In genomic region chr13:24799378-24799777, GRCm38 (mm10) we compare ENCODE assay signal across 7 mouse cellular contexts. TPM values are rescaled to one million over a fixed set of nuclear protein-coding genes. Genes with fewer than 3 reads are reported as not detected.
A peak's percentile ranks its signal among the peaks of the same experiment; 100 is the strongest.
DNase-seq lines count a peak whose midpoint lies in the region; ATAC-seq lines count a peak whose summit lies in the region.

No protein-coding gene starts in this region.

- H3K27ac ChIP-seq in lung, embryonic 15.5 days, result peak overlapping the region; percentile 100; the same call in 1 of the 2 replicates
- H3K27ac ChIP-seq in forebrain, embryonic 13.5 days, result no peak overlapping the region
- peak overlapping the region; percentile 98; the same call in 1 of the 2 replicates for H3K27ac ChIP-seq in limb, embryonic 10.5 days
- H3K27ac ChIP-seq in stomach, embryonic 14.5 days (ENCODE audit: low read length), result no peak overlapping the region

- no peak overlapping the region for H3K9ac ChIP-seq in lung, embryonic 15.5 days
- no peak overlapping the region for H3K9ac ChIP-seq in forebrain, embryonic 13.5 days
- H3K9ac ChIP-seq in stomach, embryonic 14.5 days (replicated peaks; ENCODE audit: low read depth, low read length), result peak overlapping the region; percentile 40; the same call in 1 of the 2 replicates

- H3K4me1 ChIP-seq in lung, embryonic 15.5 days, result peaks cover 20% of the 10 kb centered on the region; the same call in 1 of the 2 replicates
- peaks cover 23% of the 10 kb centered on the region for H3K4me1 ChIP-seq in forebrain, embryonic 13.5 days
- H3K4me1 ChIP-seq in limb, embryonic 10.5 days, result peaks cover 29% of the 10 kb centered on the region
- H3K4me1 ChIP-seq in stomach, embryonic 14.5 days (ENCODE audit: control insufficient read depth, insufficient read depth, low read length), result peaks cover 8% of the 10 kb centered on the region; the same call in 1 of the 2 replicates

- no peak for ATAC-seq in lung, embryonic 15.5 days (ENCODE audit: borderline replicate concordance, extremely low read depth, low FRiP score, low TSS enrichment)
- no peak for ATAC-seq in forebrain, embryonic 13.5 days
- no peak for ATAC-seq in stomach, embryonic 14.5 days (ENCODE audit: insufficient number of reproducible peaks, insufficient read depth, low FRiP score, low read depth)

- no peaks in the 10 kb centered on the region for H3K9me3 ChIP-seq in lung, embryonic 15.5 days
- no peaks in the 10 kb centered on the region for H3K9me3 ChIP-seq in forebrain, embryonic 13.5 days (replicated peaks)
- H3K9me3 ChIP-seq in limb, embryonic 10.5 days (replicated peaks), result no peaks in the 10 kb centered on the region
- no peaks in the 10 kb centered on the region for H3K9me3 ChIP-seq in stomach, embryonic 14.5 days (ENCODE audit: control insufficient read depth, low read depth, low read length)

- no peaks in the 10 kb centered on the region for H3K27me3 ChIP-seq in lung, embryonic 15.5 days
- H3K27me3 ChIP-seq in forebrain, embryonic 13.5 days, result no peaks in the 10 kb centered on the region
- no peaks in the 10 kb centered on the region for H3K27me3 ChIP-seq in limb, embryonic 10.5 days (ENCODE audit: low read depth, poor library complexity, severe bottlenecking)
- H3K27me3 ChIP-seq in stomach, embryonic 14.5 days (ENCODE audit: control insufficient read depth, insufficient read depth, low read length), result no peaks in the 10 kb centered on the region

- DNase-seq in lung, postnatal 4 days, result no peak
- no peak for DNase-seq in limb, embryonic 10.5 days (ENCODE audit: low spot score)
- no peak for DNase-seq in layer of hippocampus, adult 9-10 months (ENCODE audit: low spot score)
- no peak for DNase-seq in retina, embryonic 14.5 days (ENCODE audit: low spot score)

- 60% methylated on average over 5 of the region's 5 CpGs for WGBS in lung, embryonic 15.5 days
- WGBS in forebrain, embryonic 13.5 days, result 72% methylated on average over 5 of the region's 5 CpGs
- WGBS in limb, embryonic 10.5 days, result 70% methylated on average over 5 of the region's 5 CpGs
- 61% methylated on average over 5 of the region's 5 CpGs for WGBS in stomach, embryonic 14.5 days

- no peaks in the 10 kb centered on the region for H3K36me3 ChIP-seq in lung, embryonic 15.5 days
- no peaks in the 10 kb centered on the region for H3K36me3 ChIP-seq in forebrain, embryonic 13.5 days (ENCODE audit: poor library complexity, severe bottlenecking)
- H3K36me3 ChIP-seq in limb, embryonic 10.5 days, result no peaks in the 10 kb centered on the region
- H3K36me3 ChIP-seq in stomach, embryonic 14.5 days (ENCODE audit: control insufficient read depth, insufficient read depth, low read length), result no peaks in the 10 kb centered on the region

- H3K4me2 ChIP-seq in lung, embryonic 15.5 days, result peak overlapping the region; percentile 89
- peak overlapping the region; percentile 83 for H3K4me2 ChIP-seq in forebrain, embryonic 13.5 days
- H3K4me2 ChIP-seq in stomach, embryonic 14.5 days (replicated peaks; ENCODE audit: low read depth, low read length), result peak overlapping the region; percentile 54

- peak overlapping the region; percentile 88 for H3K4me3 ChIP-seq in lung, embryonic 15.5 days
- peak overlapping the region; percentile 76 for H3K4me3 ChIP-seq in forebrain, embryonic 13.5 days
- peak overlapping the region; percentile 100 for H3K4me3 ChIP-seq in limb, embryonic 10.5 days
- H3K4me3 ChIP-seq in stomach, embryonic 14.5 days (ENCODE audit: low read depth, low read length), result peak overlapping the region; percentile 48; the same call in 1 of the 2 replicates

RNA-seq across cellular contexts. Expression of gene BC005537, which starts 2.1 kb away (rescaled TPM):
- polyA plus RNA-seq in lung, embryonic 15.5 days (2015; fragmentation: Nextera tagmentation; extraction: Ambion mirVana), result 16.8 and 19.0 TPM in 2 replicates
- polyA plus RNA-seq in forebrain, embryonic 13.5 days (2015; fragmentation: Nextera tagmentation; extraction: Ambion mirVana), result 27.8 and 28.4 TPM in 2 replicates
- polyA plus RNA-seq in limb, embryonic 10.5 days (2016; fragmentation: Nextera tagmentation; extraction: Ambion mirVana), result 10.0 and 12.5 TPM in 2 replicates
- polyA plus RNA-seq in stomach, embryonic 14.5 days (2014; fragmentation: Nextera tagmentation; extraction: Ambion mirVana), result 28.2 and 30.6 TPM in 2 replicates

RNA-seq across cellular contexts. Expression of gene Acot13, which starts 32.0 kb away (rescaled TPM):
- polyA plus RNA-seq in lung, embryonic 15.5 days (2015; fragmentation: Nextera tagmentation; extraction: Ambion mirVana), result 65.4 and 68.6 TPM in 2 replicates
- polyA plus RNA-seq in forebrain, embryonic 13.5 days (2015; fragmentation: Nextera tagmentation; extraction: Ambion mirVana), result 63.6 and 66.5 TPM in 2 replicates
- polyA plus RNA-seq in limb, embryonic 10.5 days (2016; fragmentation: Nextera tagmentation; extraction: Ambion mirVana), result 61.4 and 64.2 TPM in 2 replicates
- polyA plus RNA-seq in stomach, embryonic 14.5 days (2014; fragmentation: Nextera tagmentation; extraction: Ambion mirVana), result 84.6 and 84.8 TPM in 2 replicates

RNA-seq across cellular contexts. Expression of gene Tdp2, which starts 32.1 kb away (rescaled TPM):
- 57.6 and 58.9 TPM in 2 replicates for polyA plus RNA-seq in lung, embryonic 15.5 days (2015; fragmentation: Nextera tagmentation; extraction: Ambion mirVana)
- polyA plus RNA-seq in forebrain, embryonic 13.5 days (2015; fragmentation: Nextera tagmentation; extraction: Ambion mirVana), result 58.3 TPM in 2 replicates
- 74.4 and 74.5 TPM in 2 replicates for polyA plus RNA-seq in limb, embryonic 10.5 days (2016; fragmentation: Nextera tagmentation; extraction: Ambion mirVana)
- 58.3 and 61.7 TPM in 2 replicates for polyA plus RNA-seq in stomach, embryonic 14.5 days (2014; fragmentation: Nextera tagmentation; extraction: Ambion mirVana)

RNA-seq across cellular contexts. Expression of gene Gmnn, which starts 37.7 kb away (rescaled TPM):
- 114 and 123 TPM in 2 replicates for polyA plus RNA-seq in lung, embryonic 15.5 days (2015; fragmentation: Nextera tagmentation; extraction: Ambion mirVana)
- 108 and 109 TPM in 2 replicates for polyA plus RNA-seq in forebrain, embryonic 13.5 days (2015; fragmentation: Nextera tagmentation; extraction: Ambion mirVana)
- polyA plus RNA-seq in limb, embryonic 10.5 days (2016; fragmentation: Nextera tagmentation; extraction: Ambion mirVana), result 170 and 188 TPM in 2 replicates
- polyA plus RNA-seq in stomach, embryonic 14.5 days (2014; fragmentation: Nextera tagmentation; extraction: Ambion mirVana), result 107 and 108 TPM in 2 replicates

RNA-seq across cellular contexts. Expression of gene D130043K22Rik, which starts 45.6 kb away (rescaled TPM):
- 0.13 and 0.25 TPM in 2 replicates for polyA plus RNA-seq in lung, embryonic 15.5 days (2015; fragmentation: Nextera tagmentation; extraction: Ambion mirVana)
- polyA plus RNA-seq in forebrain, embryonic 13.5 days (2015; fragmentation: Nextera tagmentation; extraction: Ambion mirVana), result 0.96 and 1.4 TPM in 2 replicates
- 0.09 TPM in 1 of 2 replicates, not detected in the other for polyA plus RNA-seq in limb, embryonic 10.5 days (2016; fragmentation: Nextera tagmentation; extraction: Ambion mirVana)
- 0.41 and 0.64 TPM in 2 replicates for polyA plus RNA-seq in stomach, embryonic 14.5 days (2014; fragmentation: Nextera tagmentation; extraction: Ambion mirVana)

Comparison
In these comparisons a context has a peak if more than half of its experiments do, and no peak if none do; other contexts are left out.
1. H3K27ac ChIP-seq: peak in lung, embryonic 15.5 days (single experiment) and limb, embryonic 10.5 days (single experiment); none in forebrain, embryonic 13.5 days (single experiment) and stomach, embryonic 14.5 days (single experiment).
2. H3K4me3 ChIP-seq: peak in every context shown above with its lines; median percentile 100 in limb, embryonic 10.5 days; 88 in lung, embryonic 15.5 days; 76 in forebrain, embryonic 13.5 days; 48 in stomach, embryonic 14.5 days.
3. Peak in every context shown above with its lines, with median percentiles within 50 percentile points of each other: H3K4me2 ChIP-seq.